Comparison of ENCODE assay signal across 14 mouse cellular contexts in genomic region chr5:134442066-134442465, GRCm38 (mm10). TPM values are rescaled to one million over a fixed set of nuclear protein-coding genes. Genes with fewer than 3 reads are reported as not detected.
"Had no signal": no experiment of that assay in that cellular context is flagged by ENCODE, and none has a peak within 500 bp of the region (broad histone marks: within the 10 kb centered on the region; RNA-seq: fewer than 3 reads in every experiment).

No protein-coding gene starts in this region.

- H3K4me2 ChIP-seq: lung, embryonic 14.5 days; midbrain, embryonic 12.5 days; neural tube, embryonic 12.5 days; stomach, embryonic 15.5 days had no signal

- H3K27me3 ChIP-seq: midbrain, embryonic 12.5 days; neural tube, embryonic 12.5 days; stomach, embryonic 15.5 days had no signal

- H3K4me3 ChIP-seq: midbrain, embryonic 10.5 days; midbrain, embryonic 12.5 days; neural tube, embryonic 12.5 days; stomach, embryonic 15.5 days had no signal

- DNase-seq: lung, adult 18-20 months; lung, embryonic 14.5 days; lung, postnatal 10 days; lung, postnatal 4 days; midbrain, embryonic 14.5 days; right cerebral cortex, postnatal 14 days; thymus, postnatal 14 days; thymus, postnatal 36 days had no signal

- H3K9ac ChIP-seq: lung, embryonic 14.5 days; midbrain, embryonic 12.5 days; neural tube, embryonic 12.5 days; stomach, embryonic 15.5 days had no signal

- H3K9me3 ChIP-seq: stomach, embryonic 15.5 days had no signal

- H3K27ac ChIP-seq: midbrain, embryonic 10.5 days; midbrain, embryonic 12.5 days; neural tube, embryonic 12.5 days; stomach, embryonic 15.5 days; stomach, postnatal 0 days had no signal

RNA-seq across cellular contexts. Expression of gene Gtf2ird1, which starts 14.4 kb away (rescaled TPM):
- total RNA-seq: neutrophil, adult 5-6 weeks had no signal
